Mouse (Mus musculus): Measurements from ENCODE around the gene Slc19a1. TPM values are rescaled to one million over a fixed set of nuclear protein-coding genes. Genes with fewer than 3 reads are reported as not detected.

The Slc19a1 gene
- polyA plus RNA-seq, 1 experiment from 2014 or later = 43.7 TPM

GRCm38 (mm10) chr10:77038579-77039174, 6.6 kb downstream of the Slc19a1 start:
- H3K36me3 ChIP-seq = peaks cover 55% of the 10 kb centered on the region
- H3K9ac ChIP-seq = no peak overlapping the region
- no peaks in the 10 kb centered on the region for H3K9me3 ChIP-seq (replicated peaks)
- no peak overlapping the region for H3K4me2 ChIP-seq
- no peaks in the 10 kb centered on the region for H3K27me3 ChIP-seq
- H3K27ac ChIP-seq = no peak overlapping the region
- peaks cover 18% of the 10 kb centered on the region for H3K4me1 ChIP-seq
- H3K4me3 ChIP-seq (replicated peaks) = no peak overlapping the region
- ATAC-seq (replicated peaks; ENCODE audit: low FRiP score) = no peak
- WGBS = 84% methylated on average over 8 of the region's 8 CpGs

DNA sequence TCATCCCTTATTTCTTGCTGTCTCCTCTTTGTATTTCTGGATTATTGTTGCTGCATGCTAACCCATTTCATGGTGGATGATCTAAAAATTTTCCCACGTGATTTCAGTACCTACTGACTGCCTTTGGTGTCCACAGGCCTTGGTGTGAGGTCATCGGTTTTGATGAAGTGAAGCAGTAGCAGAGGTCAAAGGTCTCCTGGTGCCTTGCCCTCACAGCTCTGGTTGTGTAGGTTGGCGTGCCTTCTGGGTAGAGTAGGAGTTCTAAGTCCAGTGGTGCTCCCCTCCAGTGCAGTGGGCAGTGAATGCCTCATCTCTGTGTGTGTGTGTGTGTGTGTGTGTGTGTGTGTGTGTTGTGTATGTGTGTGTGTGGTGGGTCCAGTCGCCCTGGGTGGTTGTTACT, 16.2 kb downstream of the Slc19a1 start:
- Histone ChIP-seq H3K9me3 (replicated peaks) (no peaks in the 10 kb centered on the region), H3K27ac (no peak overlapping the region), H3K36me3 (peaks cover 89% of the 10 kb centered on the region), H3K4me3 (replicated peaks) (no peak overlapping the region), H3K27me3 (no peaks in the 10 kb centered on the region), H3K4me1 (no peaks in the 10 kb centered on the region), H3K9ac (no peak overlapping the region), H3K4me2 (no peak overlapping the region)
- 82% methylated on average over 4 of the region's 4 CpGs for WGBS
- no peak for ATAC-seq (replicated peaks; ENCODE audit: low FRiP score)

DNA sequence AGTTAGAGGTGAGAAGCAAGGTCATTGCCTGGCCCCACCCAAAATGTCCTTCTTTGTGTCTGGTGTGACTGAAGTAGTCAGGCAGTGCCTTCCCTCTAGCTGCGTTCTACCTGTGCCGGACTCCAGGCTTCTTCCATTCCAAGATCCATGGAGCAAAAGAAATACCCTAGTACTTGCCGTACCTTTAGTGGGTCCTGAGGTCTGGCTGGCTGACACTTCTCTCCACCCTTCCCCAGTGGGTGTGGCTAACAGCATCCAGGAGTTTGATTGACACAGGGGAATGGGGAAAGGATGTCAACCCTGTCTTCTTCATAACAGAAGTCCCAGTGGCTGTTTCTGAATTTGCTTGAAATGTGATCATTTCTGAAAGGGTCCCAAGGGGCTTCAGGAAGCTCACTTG, 16.6 kb downstream of the Slc19a1 start:
- H3K36me3 ChIP-seq = peaks cover 89% of the 10 kb centered on the region
- no peak overlapping the region for H3K4me3 ChIP-seq (replicated peaks)
- no peaks in the 10 kb centered on the region for H3K27me3 ChIP-seq
- H3K4me1 ChIP-seq = no peaks in the 10 kb centered on the region
- H3K9ac ChIP-seq = no peak overlapping the region
- H3K4me2 ChIP-seq = no peak overlapping the region
- no peak for ATAC-seq (replicated peaks; ENCODE audit: low FRiP score)
- 96% methylated on average over 3 of the region's 3 CpGs for WGBS
- no peak overlapping the region for H3K27ac ChIP-seq
- no peaks in the 10 kb centered on the region for H3K9me3 ChIP-seq (replicated peaks)

DNA sequence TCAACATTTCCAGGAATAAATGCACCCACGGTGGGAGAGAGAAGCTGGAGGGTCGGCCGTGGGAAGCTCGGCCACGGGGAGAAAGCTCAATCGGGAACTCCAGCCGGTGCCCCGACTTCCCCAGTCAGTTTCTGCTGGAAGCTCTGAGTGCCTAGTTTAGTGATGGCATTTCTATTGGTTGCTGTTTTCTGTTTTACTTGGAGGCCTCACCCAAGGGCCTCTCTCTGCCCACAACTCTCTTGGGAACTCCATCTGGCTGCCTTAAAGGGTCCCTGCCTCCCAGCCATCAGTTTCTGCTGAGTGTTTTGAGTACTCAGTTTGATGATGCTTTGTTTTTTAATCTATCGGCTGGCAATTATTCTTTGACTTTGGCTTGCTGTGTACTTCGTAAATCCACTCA, 24.7 kb downstream of the Slc19a1 start:
- no peak overlapping the region for H3K27ac ChIP-seq
- peaks cover 71% of the 10 kb centered on the region for H3K36me3 ChIP-seq
- no peaks in the 10 kb centered on the region for H3K9me3 ChIP-seq (replicated peaks)
- ATAC-seq (replicated peaks; ENCODE audit: low FRiP score) = no peak
- H3K9ac ChIP-seq = no peak overlapping the region
- WGBS = 70% methylated on average over 10 of the region's 10 CpGs
- no peak overlapping the region for H3K4me3 ChIP-seq (replicated peaks)
- H3K27me3 ChIP-seq = no peaks in the 10 kb centered on the region
- no peak overlapping the region for H3K4me2 ChIP-seq
- peaks cover 5% of the 10 kb centered on the region for H3K4me1 ChIP-seq

DNA sequence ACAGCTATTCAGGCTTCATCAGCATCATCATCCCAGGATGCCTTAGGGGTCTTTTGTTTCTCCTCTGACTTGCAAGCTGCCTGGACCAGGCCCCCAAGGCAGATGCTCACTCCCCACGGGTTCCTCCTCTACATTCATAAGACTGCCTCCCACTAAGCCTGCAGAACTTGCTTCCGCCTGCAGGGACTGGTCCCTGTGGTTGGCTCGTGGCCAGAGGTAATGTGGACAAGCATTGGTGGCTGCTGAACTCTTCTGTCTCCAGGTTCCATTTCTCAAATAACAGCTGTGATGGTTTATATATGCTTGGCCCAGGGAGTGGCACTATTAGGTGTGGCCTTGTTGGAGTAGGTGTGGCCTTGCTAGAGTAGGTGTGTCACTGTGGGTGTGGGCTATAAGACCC, 29.4 kb downstream of the Slc19a1 start:
- Histone ChIP-seq H3K4me3 (replicated peaks) (no peak overlapping the region), H3K9ac (no peak overlapping the region), H3K27me3 (no peaks in the 10 kb centered on the region), H3K9me3 (replicated peaks) (no peaks in the 10 kb centered on the region), H3K36me3 (peaks cover 62% of the 10 kb centered on the region), H3K4me2 (no peak overlapping the region), H3K4me1 (peaks cover 9% of the 10 kb centered on the region), H3K27ac (no peak overlapping the region)
- 60% methylated on average over 3 of the region's 3 CpGs for WGBS
- ATAC-seq (replicated peaks; ENCODE audit: low FRiP score) = no peak

DNA sequence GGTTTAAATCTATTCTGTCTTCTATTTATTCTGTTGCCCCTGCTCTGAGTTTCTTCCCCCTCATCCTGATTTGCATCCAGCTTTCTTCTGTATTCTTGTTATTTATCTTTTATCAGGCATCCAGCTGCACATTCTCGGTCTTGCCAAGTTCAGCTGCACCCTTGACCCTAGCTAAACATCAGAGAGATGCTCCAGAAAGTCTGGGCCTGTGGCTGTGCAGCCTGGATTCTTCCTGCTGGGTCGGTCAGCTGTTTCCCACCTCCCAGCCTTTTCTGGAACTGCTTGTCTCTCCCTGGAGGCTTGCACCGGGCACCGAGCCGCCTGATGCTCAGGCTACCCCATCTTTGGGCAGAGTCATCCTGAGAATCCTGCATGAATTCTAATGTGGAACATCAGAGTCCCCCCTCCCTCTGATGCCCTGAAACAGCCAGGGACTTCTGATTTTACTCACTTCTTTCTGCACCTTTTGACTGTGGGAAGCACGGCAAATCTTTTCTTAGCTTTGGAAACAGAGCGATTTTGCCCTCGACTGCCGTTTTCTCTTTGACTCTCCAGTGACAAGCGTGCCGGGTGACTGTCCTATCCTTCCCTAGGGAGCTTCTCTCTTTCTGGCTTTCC, 30.5 kb downstream of the Slc19a1 start:
- Histone ChIP-seq H3K27me3 (no peaks in the 10 kb centered on the region), H3K27ac (no peak overlapping the region), H3K4me3 (replicated peaks) (no peak overlapping the region), H3K4me1 (peaks cover 7% of the 10 kb centered on the region; the same call in 1 of the 2 replicates), H3K4me2 (no peak overlapping the region), H3K9me3 (replicated peaks) (no peaks in the 10 kb centered on the region), H3K9ac (no peak overlapping the region), H3K36me3 (peaks cover 63% of the 10 kb centered on the region)
- 73% methylated on average over 11 of the region's 11 CpGs for WGBS
- ATAC-seq (replicated peaks; ENCODE audit: low FRiP score) = no peak

- H3K9ac ChIP-seq = no peak overlapping the region
- WGBS = 91% methylated on average over 3 of the region's 3 CpGs
- H3K27ac ChIP-seq = no peak overlapping the region
- H3K4me3 ChIP-seq (replicated peaks) = no peak overlapping the region
- 0 out of 2 replicates have a peak, but pooled peaks cover 7% of the 10 kb centered on the region for H3K4me1 ChIP-seq
- H3K9me3 ChIP-seq (replicated peaks) = no peaks in the 10 kb centered on the region
- no peaks in the 10 kb centered on the region for H3K27me3 ChIP-seq
- H3K36me3 ChIP-seq = peaks cover 68% of the 10 kb centered on the region
- no peak overlapping the region for H3K4me2 ChIP-seq
- no peak for ATAC-seq (replicated peaks; ENCODE audit: low FRiP score)
These were observed 32.2 kb downstream of the Slc19a1 start for GRCm38 (mm10) chr10:77064239-77064638.

- H3K36me3 ChIP-seq = peaks cover 69% of the 10 kb centered on the region
- no peaks in the 10 kb centered on the region for H3K27me3 ChIP-seq
- 0 out of 2 replicates have a peak, but pooled peaks cover 7% of the 10 kb centered on the region for H3K4me1 ChIP-seq
- no peak for ATAC-seq (replicated peaks; ENCODE audit: low FRiP score)
- no peak overlapping the region for H3K4me2 ChIP-seq
- no peak overlapping the region for H3K9ac ChIP-seq
- H3K4me3 ChIP-seq (replicated peaks) = no peak overlapping the region
- no peak overlapping the region for H3K27ac ChIP-seq
- no peaks in the 10 kb centered on the region for H3K9me3 ChIP-seq (replicated peaks)
These were observed 32.6 kb downstream of the Slc19a1 start for GRCm38 (mm10) chr10:77064659-77065058.

DNA sequence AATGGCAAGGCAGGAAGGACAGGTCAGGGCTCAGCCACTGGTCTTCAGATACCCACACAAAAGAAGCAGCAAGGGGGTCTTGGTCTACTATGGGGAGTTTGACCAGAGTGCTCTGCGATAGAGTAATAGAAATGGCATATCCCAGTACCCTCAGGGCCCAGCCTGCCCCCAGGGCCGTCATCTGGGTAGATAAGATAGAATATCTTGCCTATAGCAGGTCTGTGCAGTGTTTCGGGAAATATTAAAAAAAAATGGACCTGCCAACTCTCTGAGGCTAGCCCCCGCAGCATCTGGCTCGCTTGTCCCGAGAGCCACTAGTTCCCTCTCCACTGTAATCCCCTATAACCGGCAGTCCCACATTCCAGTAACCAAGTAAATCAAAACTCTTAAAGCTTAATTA, 36.4 kb downstream of the Slc19a1 start:
- no peak overlapping the region for H3K9ac ChIP-seq
- peaks cover 92% of the 10 kb centered on the region for H3K36me3 ChIP-seq

GRCm38 (mm10) chr10:77070072-77070471, 38.0 kb downstream of the Slc19a1 start:
- H3K27ac ChIP-seq = no peak overlapping the region
- no peaks in the 10 kb centered on the region for H3K4me1 ChIP-seq
- H3K27me3 ChIP-seq = no peaks in the 10 kb centered on the region
- H3K9me3 ChIP-seq (replicated peaks) = no peaks in the 10 kb centered on the region
- H3K4me3 ChIP-seq (replicated peaks) = no peak overlapping the region
- peaks cover 92% of the 10 kb centered on the region for H3K36me3 ChIP-seq
- H3K9ac ChIP-seq = no peak overlapping the region
- WGBS = 45% methylated on average over 4 of the region's 4 CpGs
- 0 out of 2 replicates have a peak, but pooled peaks have one; percentile 8 for ATAC-seq (replicated peaks; ENCODE audit: low FRiP score)
- no peak overlapping the region for H3K4me2 ChIP-seq

More for the DNA sequence above, 36.4 kb downstream of the Slc19a1 start:
- Histone ChIP-seq H3K27ac (no peak overlapping the region), H3K9me3 (replicated peaks) (no peaks in the 10 kb centered on the region), H3K27me3 (no peaks in the 10 kb centered on the region), H3K4me2 (no peak overlapping the region), H3K4me1 (no peaks in the 10 kb centered on the region), H3K4me3 (replicated peaks) (no peak overlapping the region)
- no peak for ATAC-seq (replicated peaks; ENCODE audit: low FRiP score)
- 91% methylated on average over 7 of the region's 7 CpGs for WGBS

GRCm38 (mm10) chr10:77074276-77074974, 42.4 kb downstream of the Slc19a1 start:
- no peaks in the 10 kb centered on the region for H3K4me1 ChIP-seq
- H3K9me3 ChIP-seq (replicated peaks) = no peaks in the 10 kb centered on the region
- H3K4me3 ChIP-seq (replicated peaks) = no peak overlapping the region
- no peak for ATAC-seq (replicated peaks; ENCODE audit: low FRiP score)
- WGBS = 79% methylated on average over 4 of the region's 4 CpGs
- no peak overlapping the region for H3K9ac ChIP-seq
- H3K27ac ChIP-seq = no peak overlapping the region
- H3K36me3 ChIP-seq = peaks cover 97% of the 10 kb centered on the region
- H3K4me2 ChIP-seq = no peak overlapping the region
- no peaks in the 10 kb centered on the region for H3K27me3 ChIP-seq

- Histone ChIP-seq H3K27me3 (no peaks in the 10 kb centered on the region), H3K9me3 (replicated peaks) (no peaks in the 10 kb centered on the region), H3K4me3 (replicated peaks) (no peak overlapping the region), H3K4me1 (peaks cover 9% of the 10 kb centered on the region; the same call in 1 of the 2 replicates), H3K36me3 (peaks cover 73% of the 10 kb centered on the region), H3K9ac (no peak overlapping the region), H3K27ac (peak overlapping the region; percentile 15), H3K4me2 (no peak overlapping the region)
- ATAC-seq (replicated peaks; ENCODE audit: low FRiP score) = no peak
- 100% methylated on average over 4 of the region's 4 CpGs for WGBS
These were observed 46.4 kb downstream of the Slc19a1 start for GRCm38 (mm10) chr10:77078456-77078855.
